Mouse (Mus musculus) megakaryocyte, embryonic 14.5 days (primary cell): ENCODE measurements around the gene Sim2. TPM values are rescaled to one million over a fixed set of nuclear protein-coding genes. Genes with fewer than 3 reads are reported as not detected.

ENCODE experiments used
- H3K27me3 ChIP-seq: replicated peaks from 2 replicates; pipeline ENCODE3; 2012; ENCODE audit warnings: inconsistent platforms
- H3K36me3 ChIP-seq: replicated peaks from 2 replicates; pipeline ENCODE3; 2012; ENCODE audit warnings: low read length, inconsistent platforms, mixed read lengths
- H3K4me1 ChIP-seq: 2 replicates; pipeline ENCODE4 v1.6.1; 2012; ENCODE audit warnings: inconsistent platforms
- H3K4me3 ChIP-seq: replicated peaks from 2 replicates; pipeline ENCODE3; 2012; ENCODE audit warnings: moderate library complexity, mild to moderate bottlenecking, inconsistent platforms
- H3K9me3 ChIP-seq: 2 replicates; pipeline ENCODE4 v1.6.1; 2012; ENCODE audit warnings: inconsistent platforms
- FLI1 ChIP-seq: IDR thresholded peaks from 2 replicates; pipeline ENCODE4 v1.6.1; 2012; ENCODE audit warnings: low read length, inconsistent platforms, mixed read lengths
- GATA1 ChIP-seq: IDR thresholded peaks from 3 replicates; pipeline ENCODE4 v1.6.1; 2012; ENCODE audit warnings: mixed read lengths, low read length, inconsistent platforms, borderline replicate concordance
- polyA plus RNA-seq: library from polyadenylated mRNA; stranded (reverse); fragments of >175 nt; gene quantifications from 2 replicates; pipeline ENCODE4 v1.2.3, GENCODE M21; 2012; ENCODE audit warnings: low replicate concordance; ENCODE audit not compliant: insufficient read depth

Gene Sim2
- polyA plus RNA-seq, 1 experiment: not detected

DNA sequence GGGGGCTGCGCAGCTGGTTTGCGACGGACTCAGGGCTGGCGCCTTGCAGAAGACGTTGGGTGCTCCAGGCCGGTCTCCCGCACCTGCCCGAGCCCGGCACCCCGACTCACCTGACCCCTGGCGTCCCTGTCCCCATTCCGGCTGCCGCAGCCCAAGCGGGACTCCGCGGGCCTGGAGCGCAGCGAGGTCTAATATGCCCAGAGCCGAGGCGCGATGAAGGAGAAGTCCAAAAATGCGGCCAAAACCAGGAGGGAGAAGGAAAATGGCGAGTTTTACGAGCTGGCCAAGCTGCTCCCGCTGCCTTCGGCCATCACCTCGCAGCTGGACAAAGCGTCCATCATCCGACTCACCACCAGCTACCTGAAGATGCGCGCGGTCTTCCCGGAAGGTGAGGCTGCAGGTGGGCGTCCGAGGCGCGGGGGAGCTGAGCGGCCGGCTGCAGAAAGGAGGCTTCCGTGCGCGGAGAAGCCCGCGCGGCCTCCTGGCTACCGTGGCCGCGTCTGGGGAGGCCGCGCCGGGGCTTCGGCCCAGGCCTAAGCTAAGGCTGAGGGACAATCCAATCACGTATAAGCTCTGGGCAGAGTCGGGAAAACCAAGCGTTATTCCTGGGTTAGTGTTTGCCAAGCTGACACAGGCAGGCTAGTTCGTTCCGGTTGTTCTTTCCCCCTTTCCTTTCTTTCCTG lies 1.0 kb downstream of the Sim2 start:
- no peak for TF ChIP-seq GATA1
- TF ChIP-seq FLI1: no peak
- Histone ChIP-seq H3K4me3 (peak overlapping the region; percentile 74), H3K36me3 (no peaks in the 10 kb centered on the region), H3K4me1 (peaks cover 31% of the 10 kb centered on the region), H3K27me3 (peaks cover 96% of the 10 kb centered on the region), H3K9me3 (peaks cover 2% of the 10 kb centered on the region; the same call in 1 of the 2 replicates)

DNA sequence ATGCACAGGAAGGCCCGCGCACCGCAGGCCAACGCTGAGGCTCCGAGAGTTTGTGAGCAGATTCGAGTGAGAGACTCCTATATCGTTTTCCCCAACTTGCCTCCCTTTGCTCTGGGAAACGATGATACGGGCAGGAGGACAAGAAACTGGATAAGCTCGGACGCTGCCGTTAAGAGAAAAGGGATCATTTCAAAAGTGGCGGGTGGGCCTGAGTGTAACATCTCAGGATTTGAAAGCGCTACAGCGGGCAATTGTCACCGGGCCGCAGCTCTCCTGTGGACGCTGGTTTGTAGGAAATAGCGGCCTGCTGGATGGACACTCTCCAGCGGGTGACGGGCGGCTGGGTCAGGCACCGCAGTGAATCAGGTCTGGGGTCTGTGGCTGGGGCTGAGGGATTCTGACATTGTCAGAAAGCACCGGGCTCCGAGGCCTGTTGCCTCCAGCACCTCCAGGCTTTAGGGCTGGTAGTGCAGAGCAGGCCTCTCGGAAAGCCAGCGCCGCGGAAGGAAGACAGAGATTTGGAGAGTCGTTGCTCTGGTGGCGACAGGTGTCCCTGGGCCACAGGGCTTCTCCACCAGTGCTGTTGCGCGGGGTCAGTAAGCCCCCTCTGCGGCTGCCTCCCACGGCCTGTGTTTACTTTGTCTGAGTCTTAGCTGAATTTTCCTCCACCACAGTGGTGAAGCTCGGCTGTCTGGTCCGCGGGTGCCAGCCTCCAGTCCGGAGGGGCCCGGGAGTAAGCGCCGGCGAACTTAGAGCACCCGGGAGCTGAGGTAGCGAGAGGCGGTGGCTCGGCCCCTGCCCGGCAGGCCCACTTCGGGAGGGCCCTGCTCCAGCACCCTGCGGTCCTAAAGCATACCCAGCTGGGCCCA lies 2.2 kb downstream of the Sim2 start:
- Histone ChIP-seq H3K36me3 (no peaks in the 10 kb centered on the region), H3K9me3 (peaks cover 2% of the 10 kb centered on the region; the same call in 1 of the 2 replicates), H3K27me3 (peaks cover 97% of the 10 kb centered on the region), H3K4me3 (no peak overlapping the region), H3K4me1 (peaks cover 31% of the 10 kb centered on the region)
- TF ChIP-seq FLI1 (no peak), GATA1 (no peak)

DNA sequence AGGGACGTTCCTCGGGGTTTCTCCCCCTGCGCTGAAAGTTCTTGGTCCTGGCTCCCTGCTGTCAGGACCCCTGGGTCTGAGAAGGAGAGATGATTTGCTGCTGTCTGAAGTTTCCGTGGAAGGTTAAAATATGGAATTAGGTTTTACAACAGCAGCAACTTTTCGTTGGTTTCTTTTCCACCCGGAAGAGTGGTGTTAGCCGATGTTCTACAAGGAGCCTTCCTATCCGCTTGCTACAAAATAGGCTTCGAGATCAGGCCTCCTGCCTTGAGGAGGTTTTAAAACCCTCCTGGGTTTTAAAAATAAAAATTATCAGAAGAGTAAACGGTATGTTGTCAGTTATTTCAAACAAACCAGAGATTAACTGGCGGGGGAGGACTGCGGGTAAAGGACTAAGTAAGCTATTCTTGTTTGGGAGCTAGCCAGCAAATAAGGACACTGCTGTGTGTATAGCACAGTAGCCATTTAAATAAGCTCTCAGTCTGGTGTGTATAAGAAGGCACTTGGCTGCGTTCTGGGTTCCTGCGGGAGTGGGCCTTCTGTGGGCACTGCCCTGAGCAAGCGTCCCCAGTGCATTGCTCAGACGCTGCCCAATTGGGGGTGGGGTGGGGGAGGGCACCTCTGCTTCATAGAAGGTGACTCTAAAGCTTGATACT lies 3.0 kb downstream of the Sim2 start:
- no peak overlapping the region for H3K4me3 ChIP-seq
- no peaks in the 10 kb centered on the region for H3K36me3 ChIP-seq
- peaks cover 2% of the 10 kb centered on the region; the same call in 1 of the 2 replicates for H3K9me3 ChIP-seq
- TF ChIP-seq FLI1: no peak
- TF ChIP-seq GATA1: no peak
- H3K27me3 ChIP-seq: peaks cover 98% of the 10 kb centered on the region
- H3K4me1 ChIP-seq: peaks cover 31% of the 10 kb centered on the region

DNA sequence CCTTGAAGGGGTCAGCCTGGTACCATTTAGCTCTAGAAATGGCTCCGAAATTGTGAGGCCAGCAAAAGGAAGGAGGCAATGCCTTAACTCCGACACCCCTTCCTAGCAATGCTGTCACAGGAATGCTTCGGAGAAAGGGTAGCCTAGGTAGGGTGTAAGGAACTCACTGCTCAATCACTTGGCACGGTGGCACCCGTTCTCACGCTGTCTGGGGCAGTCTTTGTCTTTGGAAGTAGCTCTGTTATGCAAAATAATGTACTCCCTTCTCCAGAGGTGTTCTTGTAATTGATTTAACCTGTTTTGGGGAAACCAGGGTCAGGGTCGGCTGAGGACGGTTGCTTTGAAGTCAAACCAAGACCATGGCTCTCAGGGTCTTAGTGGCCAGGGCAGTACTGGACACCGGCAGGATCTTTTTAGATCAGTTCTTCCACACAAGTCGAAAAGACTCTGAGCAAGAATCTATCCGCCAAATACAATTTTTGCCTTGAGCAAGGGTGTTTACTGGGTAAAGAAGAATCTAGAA lies 3.6 kb downstream of the Sim2 start:
- H3K27me3 ChIP-seq: peaks cover 98% of the 10 kb centered on the region
- TF ChIP-seq FLI1: no peak
- no peak for TF ChIP-seq GATA1
- peaks cover 31% of the 10 kb centered on the region for H3K4me1 ChIP-seq
- no peaks in the 10 kb centered on the region for H3K36me3 ChIP-seq
- H3K4me3 ChIP-seq: no peak overlapping the region
- H3K9me3 ChIP-seq: peaks cover 2% of the 10 kb centered on the region; the same call in 1 of the 2 replicates

DNA sequence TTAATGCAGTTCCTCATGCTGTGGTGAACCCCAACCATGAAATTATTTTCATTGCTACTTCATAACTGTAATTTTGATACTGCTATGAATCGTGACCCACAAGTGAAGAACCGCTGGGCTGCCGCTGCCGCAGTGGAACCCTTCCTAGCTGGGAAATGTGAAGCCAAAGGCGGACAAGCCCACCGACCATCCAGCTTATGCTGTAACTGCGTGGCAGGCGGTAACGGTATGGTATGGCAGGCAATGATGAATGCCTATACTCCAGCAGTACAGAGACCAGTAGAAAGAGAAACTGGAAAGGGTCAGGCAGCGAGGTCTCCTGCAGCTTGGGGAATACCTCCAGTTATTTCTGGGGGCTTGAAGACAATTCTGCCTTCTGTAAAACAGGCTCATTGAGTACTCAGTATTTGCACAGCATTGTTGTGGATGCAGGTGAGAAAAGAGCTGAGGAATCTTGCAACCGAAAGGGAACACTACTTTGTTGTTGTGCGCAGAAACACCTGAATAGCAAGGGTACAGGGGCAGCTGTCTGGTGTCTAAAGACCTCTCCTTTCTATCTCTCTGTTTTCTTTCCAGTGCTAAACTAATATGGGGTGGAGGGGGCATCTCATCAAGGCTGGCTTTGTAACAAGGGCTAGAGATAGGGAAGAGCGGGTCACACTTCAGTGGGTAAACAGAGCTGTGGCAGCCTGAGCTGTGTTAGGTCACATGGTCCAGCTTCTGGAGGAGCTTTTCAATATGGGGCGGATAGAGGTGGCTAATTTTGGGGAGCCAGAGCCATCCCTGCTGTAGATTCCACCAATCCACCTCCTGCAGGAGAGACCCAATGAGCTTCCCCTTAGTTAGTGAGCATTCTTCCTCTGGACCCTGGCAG lies 4.3 kb downstream of the Sim2 start:
- H3K27me3 ChIP-seq: peaks cover 98% of the 10 kb centered on the region
- H3K4me1 ChIP-seq: peaks cover 31% of the 10 kb centered on the region
- no peaks in the 10 kb centered on the region for H3K36me3 ChIP-seq
- H3K9me3 ChIP-seq: peaks cover 3% of the 10 kb centered on the region; the same call in 1 of the 2 replicates
- peak overlapping the region; percentile 55 for H3K4me3 ChIP-seq
- TF ChIP-seq GATA1 (no peak), FLI1 (no peak)

DNA sequence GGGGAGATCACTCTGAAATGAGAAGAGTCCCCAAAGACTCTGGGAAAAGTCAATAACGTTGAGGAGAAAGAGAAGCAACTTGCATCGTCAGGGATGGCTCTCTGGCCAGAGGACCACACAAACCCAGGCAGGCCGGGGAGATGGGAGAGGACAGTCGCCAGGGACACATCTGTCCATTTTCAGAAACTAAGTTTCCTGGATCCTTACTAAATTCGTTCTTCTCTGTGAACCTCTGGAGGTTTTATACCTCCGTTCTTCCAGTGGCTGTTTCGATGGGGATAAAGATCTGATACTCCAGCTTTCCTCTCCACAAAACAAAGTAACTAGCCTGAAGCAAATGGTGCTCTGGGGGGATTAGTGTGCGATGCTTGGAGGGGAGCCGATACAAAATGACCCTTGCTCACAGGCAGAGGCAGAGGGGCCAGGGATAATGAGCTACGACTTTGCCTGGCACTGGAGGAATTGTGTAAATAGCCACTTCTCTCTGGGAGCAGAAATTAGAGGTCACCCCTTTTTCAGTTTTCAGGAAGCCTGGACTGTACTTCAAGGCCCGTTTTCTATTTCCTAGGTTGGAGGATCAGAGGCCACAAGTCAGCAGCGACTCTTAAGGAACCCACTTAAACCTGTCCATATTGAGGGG lies 7.9 kb downstream of the Sim2 start:
- Histone ChIP-seq H3K9me3 (peaks cover 6% of the 10 kb centered on the region; the same call in 1 of the 2 replicates), H3K4me3 (no peak overlapping the region), H3K27me3 (peaks cover 100% of the 10 kb centered on the region), H3K4me1 (peaks cover 19% of the 10 kb centered on the region), H3K36me3 (no peaks in the 10 kb centered on the region)
- TF ChIP-seq GATA1 (no peak), FLI1 (no peak)

DNA sequence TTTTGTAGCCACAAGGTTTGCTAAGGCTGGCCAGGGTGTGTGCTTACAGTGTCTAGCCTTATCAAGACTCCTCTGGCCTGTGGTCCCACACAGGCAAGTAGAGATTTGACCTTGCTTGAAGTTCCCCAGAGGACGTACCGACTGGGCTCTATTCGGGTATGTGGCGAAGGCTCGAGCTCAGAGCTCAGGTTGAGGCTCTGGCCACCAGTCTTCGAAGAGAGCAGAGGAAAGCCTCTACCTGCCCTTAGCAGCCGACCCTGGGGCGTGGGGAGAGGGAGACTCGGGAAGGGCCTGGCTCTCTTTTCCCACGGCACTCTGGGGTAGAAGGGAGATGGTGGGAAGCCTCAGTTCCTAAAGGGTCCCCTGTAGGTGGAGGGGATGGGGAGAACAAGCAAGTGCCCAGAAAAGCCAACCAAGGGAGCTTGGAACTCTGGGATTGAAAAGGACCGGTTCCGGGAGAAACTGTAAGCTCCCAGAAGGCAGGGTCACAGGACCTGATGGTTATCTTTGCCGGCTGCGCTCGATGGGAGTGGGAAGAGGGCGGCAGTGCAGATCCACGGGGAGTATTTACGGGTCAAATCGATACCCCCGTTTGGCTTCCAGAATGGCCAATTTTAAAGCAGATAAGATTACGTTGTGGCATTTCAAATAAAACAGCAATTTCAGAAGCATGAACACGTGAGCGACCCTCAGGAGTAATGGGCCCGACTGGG lies 8.6 kb downstream of the Sim2 start:
- peaks cover 9% of the 10 kb centered on the region for H3K9me3 ChIP-seq
- H3K36me3 ChIP-seq: no peaks in the 10 kb centered on the region
- H3K4me3 ChIP-seq: no peak overlapping the region
- TF ChIP-seq FLI1 (no peak), GATA1 (no peak)
- peaks cover 100% of the 10 kb centered on the region for H3K27me3 ChIP-seq
- peaks cover 25% of the 10 kb centered on the region for H3K4me1 ChIP-seq
